Mouse (Mus musculus): ENCODE results near the gene Ppp1r13b.

Gene Ppp1r13b

GRCm38 (mm10) chr12:111794102-111794501 lies 113.8 kb downstream of the Ppp1r13b start:
- no peak for DNase-seq (ENCODE audit: low spot score)

DNA sequence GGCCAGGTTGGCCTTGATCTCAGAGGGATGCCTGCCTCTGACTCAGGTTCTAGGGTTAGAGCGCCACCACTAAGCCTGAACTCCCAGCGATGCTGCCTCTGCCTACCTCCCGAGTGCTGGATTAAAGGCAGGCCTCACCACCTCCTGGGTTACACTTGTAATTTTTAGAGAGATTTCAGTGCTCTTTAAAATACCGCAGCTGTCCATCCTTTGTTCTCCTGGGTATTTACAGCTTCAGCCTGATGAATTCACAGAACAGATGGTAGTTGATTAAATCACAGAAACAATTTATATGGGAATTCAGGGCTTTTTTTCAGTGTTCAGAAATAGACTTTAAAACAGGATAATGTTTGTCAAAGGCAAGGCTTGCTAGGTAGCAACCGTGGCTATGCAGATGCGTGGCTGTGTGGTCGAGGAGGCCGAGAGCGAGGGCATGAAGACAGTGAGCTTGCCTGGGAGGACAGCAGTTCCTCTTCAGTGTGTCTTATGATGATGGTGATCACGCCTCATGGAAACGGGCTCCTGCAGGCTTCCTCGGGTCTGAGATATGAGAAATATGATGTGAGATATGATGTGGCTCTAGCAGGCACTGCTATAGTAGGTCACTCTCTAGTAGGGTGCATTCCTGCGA lies 116.3 kb downstream of the Ppp1r13b start:
- DNase-seq (ENCODE audit: low spot score): no peak

DNA sequence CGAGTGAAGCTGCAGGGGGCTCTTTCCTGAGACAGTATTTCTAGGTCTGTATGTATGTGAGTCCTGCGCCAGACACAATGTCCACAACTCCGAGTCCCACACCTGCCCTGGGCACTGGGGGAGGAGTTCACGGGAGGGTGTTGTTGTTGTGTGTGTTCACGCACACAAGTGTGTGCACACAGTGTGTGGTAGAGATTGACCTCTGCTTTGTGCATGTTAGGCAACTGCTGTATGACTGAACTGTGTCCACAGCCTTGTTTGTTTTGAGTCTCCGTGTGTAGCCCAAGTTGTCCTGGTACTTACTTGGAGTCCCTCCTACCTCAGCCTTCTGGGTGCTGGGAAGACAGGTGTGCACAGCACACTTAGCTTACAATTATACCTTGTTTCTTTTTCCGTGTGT lies 117.3 kb downstream of the Ppp1r13b start:
- no peak for DNase-seq (ENCODE audit: low spot score)

- DNase-seq (ENCODE audit: low spot score): no peak
Measured at GRCm38 (mm10) chr12:111790090-111790489, 117.8 kb downstream of the Ppp1r13b start.

GRCm38 (mm10) chr12:111787015-111787414 lies 120.9 kb downstream of the Ppp1r13b start:
- no peak for DNase-seq (ENCODE audit: low spot score)

DNA sequence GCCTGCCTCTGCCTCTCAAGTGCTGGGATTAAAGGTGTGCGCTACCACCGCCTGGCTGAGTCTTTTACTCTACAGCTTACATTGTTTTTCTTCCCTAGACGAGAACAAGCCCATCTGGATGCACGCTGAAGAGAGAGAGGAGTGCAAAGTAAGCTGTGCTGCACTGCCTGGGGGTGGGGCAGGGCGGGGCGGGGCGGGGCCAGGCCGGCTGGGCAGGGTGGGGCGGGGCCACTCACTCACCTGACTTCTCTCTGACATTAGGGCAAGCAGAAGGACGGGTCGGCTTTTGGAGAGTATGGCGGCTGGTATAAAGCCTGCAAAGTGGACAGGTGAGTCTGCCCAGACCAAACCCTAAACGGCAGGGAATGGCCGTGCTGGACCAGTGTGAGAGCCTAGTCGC lies 122.7 kb downstream of the Ppp1r13b start:
- DNase-seq (ENCODE audit: low spot score): no peak

DNA sequence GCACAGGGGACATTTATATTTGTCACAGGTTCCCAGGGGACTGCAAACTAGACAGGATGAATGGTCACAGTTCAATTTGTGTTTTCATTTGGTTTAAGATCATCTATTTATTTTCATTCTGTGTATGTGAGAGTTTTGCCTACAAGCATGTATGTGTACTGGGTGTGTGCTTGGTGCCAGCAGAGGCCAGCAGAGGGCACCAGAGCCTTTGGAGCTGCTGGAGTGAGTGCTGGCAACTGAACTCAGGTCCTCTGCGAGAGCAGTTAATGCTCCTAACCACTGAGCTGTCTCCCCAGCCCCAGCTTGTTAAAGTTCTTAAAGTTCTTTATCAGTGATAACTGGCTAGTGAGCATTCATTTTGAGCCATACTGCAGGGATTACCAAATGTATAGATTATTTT lies 128.4 kb downstream of the Ppp1r13b start:
- no peak for DNase-seq (ENCODE audit: low spot score)

All from urinary bladder, postnatal 10 days (tissue).